Mouse (Mus musculus) heart, postnatal 0 days (tissue): ENCODE measurements around the gene Slc35e3.

ENCODE experiments used
- CTCF ChIP-seq: IDR thresholded peaks from 2 replicates; pipeline ENCODE4 v1.5.1; 2016; ENCODE audit warnings: antibody characterized with exemption, control low read depth, low read depth
- EP300 ChIP-seq: IDR thresholded peaks from 2 replicates; pipeline ENCODE4 v1.6.1; 2016; ENCODE audit warnings: antibody characterized with exemption, low read depth

DNA sequence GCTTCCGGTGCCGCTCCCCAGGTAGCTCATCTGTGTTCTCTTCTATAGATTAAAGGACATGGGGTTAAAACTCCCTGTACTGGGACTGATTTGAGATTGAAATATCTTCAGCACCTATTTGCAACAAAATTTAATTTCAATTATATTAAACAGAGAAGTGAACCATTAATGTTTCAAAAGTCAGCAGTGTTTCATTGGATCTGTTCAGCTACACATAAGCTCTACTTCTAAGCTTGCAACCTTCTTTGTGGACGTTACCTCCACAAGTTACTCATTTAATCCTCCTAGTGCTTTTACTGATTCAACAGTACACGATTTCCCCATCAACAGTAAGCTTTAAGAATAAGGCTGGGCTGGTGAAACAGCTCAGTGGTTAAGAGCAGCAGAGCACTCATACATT is 51.1 kb downstream of the Slc35e3 start:
- TF ChIP-seq CTCF: no peak
- TF ChIP-seq EP300: no peak
